Mouse (Mus musculus) heart, adult 2 months (tissue): Measurements from ENCODE around the gene Elp6. TPM values are rescaled to one million over a fixed set of nuclear protein-coding genes. Genes with fewer than 3 reads are reported as not detected.

Source experiments
- DNase-seq, 2 experiments: peaks; one replicate each; pipeline ENCODE4 v3.0.0; 2021
- H3K27ac ChIP-seq: fragments of 200-600 bp; 2 replicates; pipeline ENCODE4 v1.8.1; 2022
- H3K27me3 ChIP-seq: fragments of 200-500 bp; 2 replicates; pipeline ENCODE4 v1.6.1; 2012; ENCODE audit warnings: mild to moderate bottlenecking, low read length, inconsistent platforms, mixed read lengths; ENCODE audit not compliant: control insufficient read depth, insufficient read depth
- H3K36me3 ChIP-seq: fragments of 200-500 bp; 2 replicates; pipeline ENCODE4 v1.6.1; 2012; ENCODE audit warnings: low read length, inconsistent platforms; ENCODE audit not compliant: control insufficient read depth, insufficient read depth
- H3K4me1 ChIP-seq: fragments of 200-500 bp; 2 replicates; pipeline ENCODE4 v1.6.1; 2011; ENCODE audit warnings: low read length; ENCODE audit not compliant: control insufficient read depth, insufficient read depth
- H3K4me3 ChIP-seq: fragments of 200-600 bp; 2 replicates; pipeline ENCODE4 v1.8.1; 2022
- H3K79me2 ChIP-seq: fragments of 200-500 bp; replicated peaks from 2 replicates; pipeline ENCODE4 v1.6.1; 2012; ENCODE audit warnings: mild to moderate bottlenecking, inconsistent platforms, low read length, moderate library complexity, mixed read lengths; ENCODE audit not compliant: control insufficient read depth, insufficient read depth
- H3K9ac ChIP-seq: fragments of 200-500 bp; 2 replicates; pipeline ENCODE4 v1.6.1; 2012; ENCODE audit warnings: low read depth, mild to moderate bottlenecking, control low read depth, inconsistent platforms, low read length, mixed read lengths
- CTCF ChIP-seq: fragments of 200-600 bp; IDR thresholded peaks from 2 replicates; pipeline ENCODE4 v1.8.1; 2022; ENCODE audit warnings: antibody characterized with exemption, mild to moderate bottlenecking, moderate library complexity
- EP300 ChIP-seq: fragments of 200-500 bp; IDR thresholded peaks from 2 replicates; pipeline ENCODE4 v1.6.1; 2011; ENCODE audit warnings: low read depth, low read length, control low read depth; ENCODE audit not compliant: insufficient read depth
- POLR2A ChIP-seq: fragments of 200-500 bp; IDR thresholded peaks from 2 replicates; pipeline ENCODE4 v1.6.1; 2011; ENCODE audit warnings: mild to moderate bottlenecking, low read depth, low read length, control low read depth; ENCODE audit not compliant: insufficient read depth
- WGBS: fragments of 180-500 bp; shearing (Covaris S2); methylation state at CpG from one replicate; pipeline ENCODE4 v1.1.7; 2018; 5-methylcytosine and 5-hydroxymethylcytosine counted together
- intact Hi-C: fragments of 180-260 bp; cut with DNase I; formaldehyde crosslinking; loops from one replicate; pipeline ENCODE4 v1.15.1; 2025
- polyA plus RNA-seq: library from polyadenylated mRNA; depleted of rRNA; stranded (reverse); fragments of >200 nt; gene quantifications from 2 replicates; pipeline ENCODE4 v1.2.3, GENCODE M21; 2012
- total RNA-seq, 2 experiments: library from RNA; stranded (reverse); gene quantifications; 2 replicates each; pipeline ENCODE4 v1.2.3; 2021

Elp6 gene
- total and polyA plus RNA-seq, 3 experiments, result 2.2 to 4.5 (median 2.3) TPM

DNA sequence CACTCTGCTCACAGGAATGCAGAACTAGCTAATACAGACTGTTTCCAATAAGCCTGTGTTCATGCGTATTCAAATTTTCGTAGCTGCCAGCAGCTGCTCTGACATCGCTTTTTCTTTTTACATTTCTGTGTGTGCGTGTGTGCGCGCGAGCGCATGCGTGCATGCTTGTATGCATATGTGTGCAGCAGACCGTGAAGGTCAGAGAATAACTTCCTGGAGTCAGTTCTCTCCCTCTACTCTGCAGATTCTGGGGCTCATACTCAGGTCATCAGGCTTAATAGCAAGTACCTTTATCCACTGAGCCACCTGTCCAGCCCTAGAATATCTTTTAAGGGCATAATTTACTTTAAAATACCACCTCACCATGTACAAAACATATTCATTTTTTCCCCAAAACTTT lies 36.6 kb upstream of the Elp6 start:
- no peaks in the 10 kb centered on the region for H3K27me3 ChIP-seq
- no peak overlapping the region for H3K27ac ChIP-seq
- no peaks in the 10 kb centered on the region for H3K36me3 ChIP-seq
- no peak overlapping the region for H3K9ac ChIP-seq
- no peak overlapping the region for H3K4me3 ChIP-seq
- H3K79me2 ChIP-seq, result no peaks in the 10 kb centered on the region
- TF ChIP-seq CTCF (no peak), EP300 (no peak), POLR2A (no peak)
- H3K4me1 ChIP-seq, result no peaks in the 10 kb centered on the region
- WGBS, result 93% methylated on average over 10 of the region's 10 CpGs
- intact Hi-C loops, result no loop called here
- DNase-seq, result no peak

- 90% methylated on average over 3 of the region's 3 CpGs for WGBS
- no peak for TF ChIP-seq POLR2A
- TF ChIP-seq EP300, result no peak
- TF ChIP-seq CTCF, result no peak
- no peaks in the 10 kb centered on the region for H3K27me3 ChIP-seq
- DNase-seq, result no peak
- H3K4me1 ChIP-seq, result no peaks in the 10 kb centered on the region
- H3K4me3 ChIP-seq, result no peak overlapping the region
- H3K79me2 ChIP-seq, result no peaks in the 10 kb centered on the region
- H3K36me3 ChIP-seq, result no peaks in the 10 kb centered on the region
- H3K9ac ChIP-seq, result no peak overlapping the region
- no peak overlapping the region for H3K27ac ChIP-seq
- intact Hi-C loops, result no loop called here
Observed at GRCm38 (mm10) chr9:110272330-110272729, 32.6 kb upstream of the Elp6 start.

GRCm38 (mm10) chr9:110273507-110273906 lies 31.5 kb upstream of the Elp6 start:
- Histone ChIP-seq H3K36me3 (no peaks in the 10 kb centered on the region), H3K9ac (no peak overlapping the region), H3K4me1 (no peaks in the 10 kb centered on the region), H3K4me3 (no peak overlapping the region), H3K79me2 (no peaks in the 10 kb centered on the region), H3K27me3 (no peaks in the 10 kb centered on the region), H3K27ac (no peak overlapping the region)
- intact Hi-C loops, result no loop called here
- WGBS, result 72% methylated on average over 4 of the region's 4 CpGs
- no peak for TF ChIP-seq EP300
- TF ChIP-seq POLR2A, result no peak
- no peak for TF ChIP-seq CTCF
- no peak for DNase-seq

DNA sequence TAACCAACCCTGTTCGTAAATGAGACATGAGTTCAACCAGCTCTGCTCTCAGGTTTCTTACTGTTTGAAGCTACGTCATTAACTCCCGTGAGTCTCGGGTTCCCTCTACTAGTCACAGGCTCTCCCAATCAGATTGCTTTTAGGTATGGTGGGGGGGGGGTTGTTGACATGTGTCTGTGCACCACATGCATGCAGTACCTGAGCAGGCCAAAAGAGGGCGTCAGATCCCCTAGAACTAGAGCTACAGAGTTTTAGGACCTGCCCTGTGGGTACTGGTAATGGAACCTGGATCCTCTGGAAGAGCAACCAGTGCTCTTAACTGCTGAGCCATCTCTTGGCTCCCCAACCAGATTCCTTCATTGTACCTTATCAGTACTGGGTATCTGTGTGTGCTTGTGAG lies 29.1 kb upstream of the Elp6 start:
- 72% methylated on average over 5 of the region's 5 CpGs for WGBS
- Histone ChIP-seq H3K36me3 (no peaks in the 10 kb centered on the region), H3K79me2 (no peaks in the 10 kb centered on the region), H3K27ac (no peak overlapping the region), H3K9ac (no peak overlapping the region), H3K4me1 (no peaks in the 10 kb centered on the region), H3K4me3 (no peak overlapping the region), H3K27me3 (no peaks in the 10 kb centered on the region)
- intact Hi-C loops, result no loop called here
- DNase-seq, result no peak
- TF ChIP-seq EP300 (no peak), CTCF (no peak), POLR2A (no peak)

DNA sequence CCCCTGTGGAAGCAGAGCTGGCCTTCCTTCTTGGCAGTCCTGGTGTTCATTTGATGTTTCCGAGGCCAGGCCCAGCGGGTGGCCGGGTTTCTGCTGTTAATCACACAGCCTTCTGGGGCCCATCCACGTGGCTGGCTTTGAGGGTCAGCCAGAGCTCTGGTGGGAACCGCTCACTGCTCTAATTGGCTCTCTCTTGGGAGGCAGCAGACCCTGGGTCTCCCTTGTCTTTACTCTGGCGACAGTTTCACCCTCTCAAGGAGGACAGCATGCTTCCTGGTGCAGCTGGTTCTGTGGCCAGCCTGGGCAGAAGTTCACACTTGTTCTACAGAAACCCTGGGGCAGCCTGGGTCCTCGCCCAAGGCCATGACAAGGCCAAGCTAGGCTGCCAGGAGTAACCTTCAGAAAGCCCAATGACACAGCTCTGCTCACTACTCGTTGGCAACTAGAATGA lies 27.5 kb upstream of the Elp6 start:
- WGBS, result 54% methylated on average over 8 of the region's 8 CpGs
- H3K36me3 ChIP-seq, result no peaks in the 10 kb centered on the region
- H3K27ac ChIP-seq, result no peak overlapping the region
- intact Hi-C loops, result no loop called here
- no peak for TF ChIP-seq CTCF
- TF ChIP-seq EP300, result no peak
- no peak for TF ChIP-seq POLR2A
- H3K4me1 ChIP-seq, result no peaks in the 10 kb centered on the region
- no peak overlapping the region for H3K4me3 ChIP-seq
- no peak for DNase-seq
- no peak overlapping the region for H3K9ac ChIP-seq
- no peaks in the 10 kb centered on the region for H3K27me3 ChIP-seq
- H3K79me2 ChIP-seq, result no peaks in the 10 kb centered on the region

- Histone ChIP-seq H3K27ac (no peak overlapping the region), H3K27me3 (no peaks in the 10 kb centered on the region), H3K4me3 (no peak overlapping the region), H3K79me2 (no peaks in the 10 kb centered on the region), H3K9ac (no peak overlapping the region), H3K36me3 (no peaks in the 10 kb centered on the region), H3K4me1 (no peaks in the 10 kb centered on the region)
- TF ChIP-seq CTCF, result no peak
- no peak for TF ChIP-seq EP300
- no peak for TF ChIP-seq POLR2A
- WGBS, result 92% methylated on average over 10 of the region's 10 CpGs
- intact Hi-C loops, result no loop called here
- DNase-seq, result no peak
Observed at GRCm38 (mm10) chr9:110284075-110284697, 20.8 kb upstream of the Elp6 start.
